Mouse (Mus musculus) spleen, adult 2 months (tissue): ENCODE results near the gene Gm49395. TPM values are rescaled to one million over a fixed set of nuclear protein-coding genes. Genes with fewer than 3 reads are reported as not detected.

Experiments
- DNase-seq, 2 experiments: peaks; one replicate each; pipeline versions ENCODE4 v3.0.0 to v3.0.0-alpha.2; 2012 to 2021; ENCODE audit warnings: low spot score in 2 of 2, low read depth in 1 of 2
- H3K27ac ChIP-seq: fragments of 200-500 bp; 2 replicates; pipeline ENCODE4 v1.5.1; 2012; ENCODE audit warnings: low read length, inconsistent platforms; ENCODE audit not compliant: insufficient read depth
- H3K27me3 ChIP-seq: fragments of 200-500 bp; 2 replicates; pipeline ENCODE4 v1.6.1; 2012; ENCODE audit warnings: mild to moderate bottlenecking, moderate library complexity, low read length, inconsistent platforms; ENCODE audit not compliant: control insufficient read depth, insufficient read depth
- H3K36me3 ChIP-seq: fragments of 200-500 bp; 2 replicates; pipeline ENCODE4 v1.6.1; 2012; ENCODE audit warnings: mild to moderate bottlenecking, low read length, inconsistent platforms; ENCODE audit not compliant: control insufficient read depth, insufficient read depth
- H3K4me1 ChIP-seq: fragments of 200-500 bp; 2 replicates; pipeline ENCODE4 v1.6.1; 2011; ENCODE audit warnings: inconsistent platforms; ENCODE audit not compliant: control insufficient read depth, insufficient read depth, insufficient read length
- H3K4me3 ChIP-seq: fragments of 200-500 bp; 2 replicates; pipeline ENCODE4 v1.5.1; 2011; ENCODE audit warnings: mild to moderate bottlenecking, inconsistent platforms; ENCODE audit not compliant: insufficient read depth, insufficient read length; ENCODE audit errors: extremely low read depth
- CTCF ChIP-seq: fragments of 200-500 bp; IDR thresholded peaks from 2 replicates; pipeline ENCODE4 v1.5.1; 2011; ENCODE audit warnings: mild to moderate bottlenecking, inconsistent platforms; ENCODE audit not compliant: insufficient read depth, insufficient read length, insufficient replicate concordance; ENCODE audit errors: extremely low read depth
- POLR2A ChIP-seq: fragments of 200-500 bp; IDR thresholded peaks from 2 replicates; pipeline ENCODE4 v1.6.1; 2011; ENCODE audit warnings: low read depth, low read length, inconsistent platforms
- WGBS: fragments of 180-500 bp; shearing (Covaris S2); methylation state at CpG from one replicate; pipeline ENCODE4 v1.1.7; 2018; 5-methylcytosine and 5-hydroxymethylcytosine counted together
- polyA plus RNA-seq: library from polyadenylated mRNA; depleted of rRNA; stranded (reverse); fragments of >200 nt; gene quantifications from 2 replicates; pipeline ENCODE4 v1.2.3, GENCODE M21; 2012; rRNA removed

The Gm49395 gene
- 3.4 and 4.5 TPM in 2 replicates for polyA plus RNA-seq

DNA sequence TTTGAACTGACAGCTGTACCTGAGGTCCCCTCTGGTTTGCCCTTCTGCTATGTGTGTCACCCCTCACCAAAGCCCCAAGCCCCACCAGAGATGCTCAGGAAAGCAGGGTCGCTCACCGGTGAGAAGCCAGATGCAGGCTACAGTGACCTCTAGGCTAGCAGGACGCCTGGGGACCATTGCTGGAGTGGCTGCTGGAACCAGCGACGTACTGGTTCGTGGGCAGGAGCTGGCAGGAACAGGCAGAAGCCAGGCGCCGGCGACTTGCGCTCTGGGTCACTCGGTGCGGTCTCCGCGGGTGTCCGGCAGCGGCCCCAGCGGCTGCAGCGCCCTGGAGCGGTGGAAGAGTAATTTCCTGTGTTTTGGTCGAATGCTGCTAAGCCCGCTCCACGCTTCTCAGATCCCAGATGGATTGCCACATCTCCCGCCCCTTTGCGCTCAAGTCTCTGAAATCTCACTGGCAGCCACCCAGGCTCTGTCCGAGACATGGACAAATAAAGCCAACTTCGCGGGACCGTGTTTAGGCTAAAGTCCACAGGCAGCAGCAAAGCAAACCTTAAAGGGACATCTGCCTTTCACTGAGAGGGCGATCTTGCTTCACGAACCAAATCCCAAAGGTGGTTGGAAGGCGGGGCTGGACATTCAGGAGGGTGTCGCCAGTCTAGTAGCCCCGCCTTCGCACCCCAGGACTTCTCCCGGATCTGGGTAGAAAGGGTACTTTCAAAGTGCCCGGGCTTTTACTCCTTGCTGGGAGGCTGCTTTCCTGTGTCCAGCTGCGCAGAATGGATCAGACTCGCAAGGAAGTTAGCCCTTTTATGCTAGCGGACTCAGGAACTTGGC is at the start of gene Gm49395, which contains the start of gene Itga1:
Gm49395 (minus strand) TSS at position 567 of the 837 bp plus-strand sequence.
Itga1 (minus strand) TSS at position 610 of the 837 bp plus-strand sequence.
- Histone ChIP-seq H3K4me3 (peak within 1 kb of the TSS; percentile 48), H3K4me1 (peaks cover 2% of the 10 kb centered on the region; the same call in 1 of the 2 replicates), H3K27me3 (peaks cover 4% of the 10 kb centered on the region), H3K27ac (peak within 1 kb of the TSS; percentile 56), H3K36me3 (no peaks in the 10 kb centered on the region)
- DNase-seq: peak in 1 of 2 experiments; percentile 31
- WGBS: 3% methylated on average over 39 of the region's 39 CpGs
- TF ChIP-seq POLR2A (no peak), CTCF (no peak)

DNA sequence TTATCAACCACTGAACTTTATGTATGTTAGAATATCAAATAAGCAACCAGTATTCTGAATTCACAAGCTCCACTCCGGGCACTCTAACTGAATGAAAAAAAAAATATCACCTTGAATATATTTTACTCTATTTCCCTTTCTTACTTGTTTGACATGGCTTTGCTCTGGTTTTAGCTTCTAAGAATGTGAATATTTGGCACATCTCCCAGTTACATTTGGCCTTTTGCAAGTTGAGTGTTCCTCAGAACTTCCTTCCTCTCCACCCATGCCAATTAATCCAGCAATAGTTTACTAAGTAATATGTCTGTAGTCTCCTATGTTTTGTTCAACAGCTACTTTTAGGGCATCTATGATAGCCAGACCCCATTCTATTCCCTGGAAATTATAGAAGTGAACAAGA is 48.9 kb upstream of the Gm49395 start:
- no peak for DNase-seq
- 37% methylated on average over 1 of the region's 1 CpGs for WGBS
- Histone ChIP-seq H3K36me3 (no peaks in the 10 kb centered on the region), H3K4me3 (no peak overlapping the region), H3K27me3 (no peaks in the 10 kb centered on the region), H3K4me1 (no peaks in the 10 kb centered on the region), H3K27ac (no peak overlapping the region)
- TF ChIP-seq POLR2A (no peak), CTCF (no peak)

DNA sequence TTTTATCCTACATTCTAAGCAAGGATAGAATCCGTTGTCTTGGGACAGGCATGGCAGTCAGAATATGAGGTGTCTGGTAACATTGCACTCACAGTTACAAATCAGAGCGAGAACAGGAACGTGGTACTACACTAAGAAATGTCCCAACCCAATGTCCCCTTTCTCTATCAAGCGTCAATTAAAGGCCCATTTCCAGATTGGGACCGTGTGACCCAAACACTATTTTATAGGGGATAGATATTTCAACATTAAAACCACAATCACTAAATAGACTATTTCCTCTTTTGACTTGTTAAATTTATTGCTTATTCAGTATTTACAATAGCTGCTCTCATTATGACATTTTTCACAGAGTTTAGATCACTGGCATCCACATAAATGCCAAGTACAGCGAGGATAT is 48.1 kb upstream of the Gm49395 start:
- 77% methylated on average over 6 of the region's 6 CpGs for WGBS

DNA sequence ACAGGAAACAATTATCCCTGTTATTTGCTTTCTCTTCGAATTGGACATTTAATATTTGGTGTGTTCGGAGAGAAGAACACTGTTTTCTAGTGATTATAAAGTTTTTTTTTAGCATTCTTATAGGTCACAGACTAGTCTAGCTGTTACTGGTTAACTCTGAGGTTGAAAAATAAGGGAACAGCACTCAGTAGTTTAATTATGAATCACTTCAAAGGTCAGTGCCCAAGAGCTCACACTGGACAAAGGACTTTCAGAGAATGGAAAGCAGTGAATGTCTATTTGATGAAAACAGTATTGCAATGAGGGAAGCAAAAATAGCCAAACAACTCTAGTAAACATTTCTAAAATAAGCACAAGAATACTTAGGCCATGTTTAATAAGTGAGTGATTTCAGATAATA is 41.9 kb upstream of the Gm49395 start:
- H3K36me3 ChIP-seq: no peaks in the 10 kb centered on the region
- no peak overlapping the region for H3K4me3 ChIP-seq
- no peaks in the 10 kb centered on the region for H3K27me3 ChIP-seq
- H3K4me1 ChIP-seq: no peaks in the 10 kb centered on the region
- no peak for DNase-seq
- no peak for TF ChIP-seq CTCF
- TF ChIP-seq POLR2A: no peak
- H3K27ac ChIP-seq: no peak overlapping the region
- 90% methylated on average over 2 of the region's 2 CpGs for WGBS

More for the DNA sequence above, 48.1 kb upstream of the Gm49395 start:
- no peak for DNase-seq
- H3K4me1 ChIP-seq: no peaks in the 10 kb centered on the region
- H3K27me3 ChIP-seq: no peaks in the 10 kb centered on the region
- no peak for TF ChIP-seq POLR2A
- TF ChIP-seq CTCF: no peak
- no peak overlapping the region for H3K27ac ChIP-seq
- H3K4me3 ChIP-seq: no peak overlapping the region
- H3K36me3 ChIP-seq: no peaks in the 10 kb centered on the region

DNA sequence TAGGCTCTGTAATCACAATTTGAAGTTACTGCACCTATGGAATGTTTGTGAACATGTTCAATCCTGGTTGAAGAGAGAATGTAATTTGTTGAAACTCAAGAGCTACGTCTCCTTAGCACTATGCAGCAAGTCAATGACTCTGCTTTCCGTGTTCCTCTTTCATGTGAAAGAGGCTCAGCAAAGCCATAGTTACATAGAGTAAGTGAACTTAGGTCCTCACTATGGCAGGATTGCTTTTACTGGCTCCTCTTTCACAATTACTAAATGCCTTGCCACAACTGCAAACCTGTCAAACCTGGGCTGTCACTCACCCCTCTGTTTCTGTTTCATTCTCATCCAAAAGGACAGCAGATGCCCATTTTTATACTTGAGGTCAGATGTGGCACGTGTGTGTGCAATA is 40.3 kb upstream of the Gm49395 start:
- WGBS: 75% methylated on average over 3 of the region's 3 CpGs
- Histone ChIP-seq H3K4me1 (no peaks in the 10 kb centered on the region), H3K27ac (no peak overlapping the region), H3K36me3 (no peaks in the 10 kb centered on the region), H3K4me3 (no peak overlapping the region), H3K27me3 (no peaks in the 10 kb centered on the region)
- no peak for DNase-seq
- TF ChIP-seq POLR2A: no peak
- TF ChIP-seq CTCF: no peak

DNA sequence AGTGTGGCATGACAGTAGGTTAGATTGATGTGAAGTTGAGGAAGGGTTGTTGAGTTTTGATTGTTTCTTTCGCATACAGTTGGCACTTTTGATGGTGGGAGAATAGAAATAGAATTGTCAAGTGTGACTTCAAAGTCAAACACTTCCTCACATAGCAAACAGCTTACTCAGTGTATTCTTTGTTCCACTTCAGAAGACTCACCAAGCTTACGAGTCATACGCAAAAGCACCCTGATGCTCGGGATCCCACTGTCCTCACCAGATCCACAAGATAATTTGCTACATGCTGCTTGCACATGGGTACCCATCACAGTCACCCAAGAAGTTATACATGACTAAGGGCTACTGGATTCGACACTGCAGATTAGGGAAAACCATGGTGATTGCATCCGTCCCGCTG is 36.8 kb upstream of the Gm49395 start:
- Histone ChIP-seq H3K4me1 (no peaks in the 10 kb centered on the region), H3K27ac (no peak overlapping the region), H3K36me3 (no peaks in the 10 kb centered on the region), H3K4me3 (no peak overlapping the region), H3K27me3 (no peaks in the 10 kb centered on the region)
- TF ChIP-seq CTCF (no peak), POLR2A (no peak)
- WGBS: 87% methylated on average over 7 of the region's 7 CpGs
- DNase-seq: no peak

DNA sequence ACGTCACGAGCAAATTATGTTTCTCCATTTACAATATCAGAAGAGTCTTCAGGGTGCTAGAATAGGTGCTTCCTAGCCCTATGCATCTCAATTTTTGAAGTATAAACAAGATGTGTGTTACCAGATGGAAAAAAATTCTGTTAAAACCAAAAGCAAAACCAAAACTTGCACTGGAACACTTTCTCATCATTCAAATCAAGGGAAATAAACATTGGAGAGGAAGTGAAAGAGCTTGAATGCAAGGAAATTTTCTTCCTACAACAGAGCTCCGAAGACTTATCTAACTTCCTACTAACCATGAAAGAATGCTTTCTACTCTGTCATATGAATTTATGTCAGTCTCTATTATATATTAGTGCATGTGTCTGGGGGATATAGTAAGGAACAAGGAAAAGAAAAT is 35.0 kb upstream of the Gm49395 start:
- WGBS: 51% methylated on average over 3 of the region's 3 CpGs
- H3K27me3 ChIP-seq: no peaks in the 10 kb centered on the region
- H3K36me3 ChIP-seq: no peaks in the 10 kb centered on the region
- peak in 1 of 2 experiments; percentile 2 for DNase-seq
- H3K4me3 ChIP-seq: no peak overlapping the region
- no peak overlapping the region for H3K27ac ChIP-seq
- no peaks in the 10 kb centered on the region for H3K4me1 ChIP-seq
- TF ChIP-seq POLR2A: no peak
- TF ChIP-seq CTCF: no peak
